Mouse (Mus musculus) hindbrain, embryonic 10.5 days (tissue): ENCODE measurements around the gene Sema4a. TPM values are rescaled to one million over a fixed set of nuclear protein-coding genes. Genes with fewer than 3 reads are reported as not detected.

Experiments used
- DNase-seq: peaks from one replicate; pipeline ENCODE4 v3.0.0-alpha.2; 2017; ENCODE audit warnings: low spot score
- H3K27ac ChIP-seq: fragments of 300-500 bp; sonication (generic); 2 replicates; pipeline ENCODE4 v1.5.1; 2016; ENCODE audit warnings: mild to moderate bottlenecking, moderate library complexity
- H3K27me3 ChIP-seq: fragments of 300-500 bp; sonication (generic); 2 replicates; pipeline ENCODE4 v1.6.1; 2016; ENCODE audit warnings: mild to moderate bottlenecking; ENCODE audit not compliant: poor library complexity, insufficient read depth, severe bottlenecking
- H3K36me3 ChIP-seq: fragments of 300-500 bp; sonication (generic); 2 replicates; pipeline ENCODE4 v1.6.1; 2016; ENCODE audit warnings: mild to moderate bottlenecking, moderate library complexity
- H3K4me1 ChIP-seq: fragments of 300-500 bp; sonication (generic); replicated peaks from 2 replicates; pipeline ENCODE4 v1.6.1; 2016; ENCODE audit warnings: mild to moderate bottlenecking
- H3K4me3 ChIP-seq: fragments of 300-500 bp; sonication (generic); 2 replicates; pipeline ENCODE4 v1.5.1; 2016; ENCODE audit warnings: mild to moderate bottlenecking, moderate library complexity
- H3K9me3 ChIP-seq: fragments of 300-500 bp; sonication (generic); 2 replicates; pipeline ENCODE4 v1.6.1; 2016; ENCODE audit warnings: mild to moderate bottlenecking, moderate library complexity
- WGBS: fragments of 180-500 bp; shearing (Covaris S2); methylation state at CpG from one replicate; pipeline ENCODE4 v1.1.7; 2016; 5-methylcytosine and 5-hydroxymethylcytosine counted together
- polyA plus RNA-seq: library from polyadenylated mRNA; unstranded; fragments of >200 nt; fragmentation: Nextera tagmentation; extraction: Ambion mirVana; gene quantifications from 2 replicates; pipeline ENCODE4 v1.2.1, GENCODE M21; 2016

Sema4a gene
- polyA plus RNA-seq, 1 experiment from 2014 or later = 8.6 TPM

DNA sequence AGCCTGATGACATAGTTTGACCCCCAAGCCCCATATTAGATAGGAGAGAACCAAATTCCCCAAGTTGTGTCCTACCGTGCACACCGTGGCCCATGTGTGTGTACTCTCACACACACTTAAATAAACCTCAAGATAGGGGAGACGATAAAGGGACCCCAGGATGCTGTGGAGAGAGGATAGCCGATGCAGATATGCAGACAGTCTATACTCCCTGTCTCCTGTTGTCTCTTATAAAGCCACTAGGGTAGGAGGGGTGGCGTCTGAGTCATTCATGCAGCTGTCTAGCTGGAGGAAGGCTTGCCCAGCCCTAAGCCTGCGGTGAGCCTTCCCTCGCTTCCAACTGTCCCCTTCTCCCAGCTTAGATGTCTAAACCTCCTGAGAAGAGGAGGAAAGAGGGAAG, 39.1 kb upstream of the Sema4a start:
- peaks cover 54% of the 10 kb centered on the region for H3K27me3 ChIP-seq
- H3K27ac ChIP-seq = no peak overlapping the region
- H3K4me3 ChIP-seq = no peak overlapping the region
- WGBS = 80% methylated on average over 7 of the region's 7 CpGs
- no peaks in the 10 kb centered on the region for H3K9me3 ChIP-seq
- no peaks in the 10 kb centered on the region for H3K36me3 ChIP-seq
- no peak for DNase-seq
- peaks cover 58% of the 10 kb centered on the region for H3K4me1 ChIP-seq

GRCm38 (mm10) chr3:88499580-88499979, 38.6 kb upstream of the Sema4a start:
- Histone ChIP-seq H3K27me3 (peaks cover 55% of the 10 kb centered on the region), H3K27ac (no peak overlapping the region), H3K9me3 (no peaks in the 10 kb centered on the region), H3K36me3 (no peaks in the 10 kb centered on the region), H3K4me1 (peaks cover 58% of the 10 kb centered on the region), H3K4me3 (no peak overlapping the region)
- 66% methylated on average over 4 of the region's 4 CpGs for WGBS
- DNase-seq = no peak

GRCm38 (mm10) chr3:88495741-88496415, 34.9 kb upstream of the Sema4a start:
- WGBS = 89% methylated on average over 10 of the region's 10 CpGs
- Histone ChIP-seq H3K9me3 (no peaks in the 10 kb centered on the region), H3K36me3 (no peaks in the 10 kb centered on the region), H3K27ac (no peak overlapping the region; the same call in 1 of the 2 replicates), H3K4me3 (no peak overlapping the region), H3K27me3 (peaks cover 29% of the 10 kb centered on the region), H3K4me1 (peaks cover 47% of the 10 kb centered on the region)
- DNase-seq = no peak

DNA sequence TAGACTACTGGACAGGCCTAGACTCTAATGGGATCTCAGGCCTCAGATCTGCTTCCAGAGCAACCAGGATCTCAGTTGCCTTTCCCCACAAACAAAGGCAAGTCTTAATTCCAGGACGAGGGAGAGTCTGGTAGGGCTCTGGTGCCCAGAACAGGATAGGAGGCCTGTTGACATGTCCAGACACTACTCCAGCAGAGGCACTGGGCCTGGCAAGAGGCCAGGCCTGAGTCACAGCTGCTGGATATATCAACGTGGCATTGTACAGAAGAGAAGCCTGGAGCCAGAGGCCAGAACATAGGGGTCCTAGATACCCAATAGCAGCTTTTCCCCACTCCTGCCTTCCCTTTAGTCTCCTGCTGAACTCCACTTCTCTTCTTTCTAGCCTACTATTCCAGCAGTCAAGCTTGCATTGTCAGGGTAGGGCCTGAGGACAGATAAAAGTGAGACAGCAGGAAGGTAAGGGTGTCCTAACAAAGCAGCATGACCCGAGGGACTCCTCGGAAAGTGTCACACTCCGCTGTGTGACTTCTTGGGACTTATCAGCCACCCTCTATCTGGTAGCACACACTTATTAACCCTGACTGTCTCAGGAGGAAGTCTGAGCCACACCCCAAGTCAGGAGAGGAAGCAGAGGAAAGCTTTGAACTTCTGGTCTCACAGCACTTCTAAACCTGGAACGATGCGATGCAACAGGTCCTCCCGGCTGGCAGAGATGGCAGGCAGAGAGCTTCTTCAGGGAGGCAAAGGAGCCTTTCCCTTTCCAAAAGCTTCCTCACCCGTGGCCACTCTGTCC, 34.0 kb upstream of the Sema4a start:
- 79% methylated on average over 9 of the region's 9 CpGs for WGBS
- H3K36me3 ChIP-seq = no peaks in the 10 kb centered on the region
- no peaks in the 10 kb centered on the region for H3K9me3 ChIP-seq
- DNase-seq = no peak
- H3K27ac ChIP-seq = peak overlapping the region; percentile 19
- H3K27me3 ChIP-seq = peaks cover 31% of the 10 kb centered on the region
- H3K4me1 ChIP-seq = peaks cover 40% of the 10 kb centered on the region
- H3K4me3 ChIP-seq = no peak overlapping the region

DNA sequence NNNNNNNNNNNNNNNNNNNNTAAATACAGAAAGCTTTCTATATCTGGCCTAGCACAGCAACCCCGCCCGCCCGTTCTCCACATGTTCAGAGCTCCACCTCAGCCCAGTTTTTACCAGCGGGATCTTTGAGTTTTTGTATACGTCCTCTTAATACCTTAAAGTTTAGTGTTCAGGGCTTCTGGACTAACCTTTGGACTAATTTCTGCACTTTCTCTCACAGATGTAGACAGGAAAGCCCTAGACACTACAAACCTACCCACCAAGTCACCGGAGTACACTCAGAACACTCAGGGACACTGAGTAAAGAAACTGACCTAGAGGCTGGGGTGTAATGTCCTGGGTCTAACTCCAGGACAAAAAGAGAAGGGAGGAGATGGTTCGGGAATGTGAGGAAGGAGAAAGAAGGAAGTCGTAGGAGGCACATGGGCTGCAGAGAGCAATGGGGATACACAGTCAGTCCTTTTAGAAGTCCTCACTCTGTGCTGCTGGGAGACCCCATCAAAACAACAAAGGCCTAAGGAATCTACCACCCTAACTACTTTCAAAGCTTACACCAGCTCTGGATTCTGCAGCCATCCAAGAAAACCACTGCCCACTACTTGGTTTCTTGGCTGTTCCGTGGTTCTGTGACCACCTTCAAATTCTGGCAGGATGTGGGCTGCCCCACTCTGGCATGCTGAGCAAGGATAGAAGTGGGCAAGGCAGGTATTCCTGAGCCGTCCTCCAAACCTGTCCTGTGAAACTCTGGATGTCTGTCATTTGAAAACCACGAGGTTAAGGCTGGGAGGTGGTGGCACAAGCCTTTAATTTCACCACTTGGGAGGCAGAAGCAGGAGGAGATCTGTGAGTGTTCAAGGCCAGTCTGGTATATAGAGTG, 33.0 kb upstream of the Sema4a start:
- Histone ChIP-seq H3K9me3 (no peaks in the 10 kb centered on the region), H3K36me3 (no peaks in the 10 kb centered on the region), H3K4me3 (peak overlapping the region; percentile 58; the same call in 1 of the 2 replicates), H3K27me3 (peaks cover 38% of the 10 kb centered on the region), H3K4me1 (peaks cover 39% of the 10 kb centered on the region), H3K27ac (peak overlapping the region; percentile 91; the same call in 1 of the 2 replicates)
- 79% methylated on average over 11 of the region's 11 CpGs for WGBS
- no peak for DNase-seq

DNA sequence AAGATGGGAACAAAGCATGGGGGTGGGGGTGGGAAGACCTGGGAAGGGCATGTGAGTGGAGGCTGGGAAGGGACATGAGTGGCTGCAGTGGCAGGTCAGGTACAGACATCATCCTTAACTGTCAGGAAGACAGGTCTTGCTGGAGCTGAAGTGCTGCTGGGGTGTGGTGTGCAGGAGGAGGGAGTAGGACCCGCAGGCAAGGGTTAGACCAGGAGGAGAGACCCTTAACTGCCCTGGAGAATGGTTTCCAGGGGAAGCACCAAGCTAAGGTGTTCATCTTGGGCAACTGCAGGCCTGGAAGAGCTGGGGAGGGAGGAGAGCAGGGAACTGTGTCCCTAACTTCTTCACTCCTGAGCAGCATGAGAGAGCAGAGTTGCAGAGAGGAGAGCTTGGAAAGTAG, 26.4 kb upstream of the Sema4a start:
- Histone ChIP-seq H3K9me3 (no peaks in the 10 kb centered on the region), H3K27ac (no peak overlapping the region), H3K27me3 (peaks cover 80% of the 10 kb centered on the region), H3K36me3 (no peaks in the 10 kb centered on the region), H3K4me3 (no peak overlapping the region), H3K4me1 (peaks cover 32% of the 10 kb centered on the region)
- WGBS = 66% methylated on average over 1 of the region's 1 CpGs
- DNase-seq = no peak

DNA sequence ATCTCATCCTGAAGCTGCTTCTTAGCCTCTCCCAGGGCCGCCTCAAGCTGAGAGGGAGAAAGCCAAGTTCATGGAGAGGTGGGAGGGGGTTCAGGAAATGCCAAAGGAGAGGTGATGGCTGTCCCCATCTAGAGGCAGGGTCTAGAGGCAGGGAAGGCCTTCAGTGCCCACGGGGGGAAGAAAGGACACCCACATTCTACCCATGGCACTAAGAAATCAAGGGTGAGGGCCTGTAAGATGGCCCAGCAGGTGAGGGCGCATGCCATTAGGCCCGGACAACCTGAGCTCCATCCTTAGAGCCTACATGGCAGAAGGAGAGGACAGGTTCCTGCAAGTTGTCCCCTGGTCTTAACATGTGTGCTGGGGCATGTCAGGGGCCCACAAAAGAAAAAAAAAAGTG, 25.9 kb upstream of the Sema4a start:
- Histone ChIP-seq H3K9me3 (no peaks in the 10 kb centered on the region), H3K4me1 (peaks cover 33% of the 10 kb centered on the region), H3K36me3 (no peaks in the 10 kb centered on the region), H3K27ac (no peak overlapping the region), H3K27me3 (peaks cover 85% of the 10 kb centered on the region), H3K4me3 (no peak overlapping the region)
- WGBS = 68% methylated on average over 4 of the region's 4 CpGs
- DNase-seq = no peak

GRCm38 (mm10) chr3:88486043-88486442, 25.1 kb upstream of the Sema4a start:
- no peaks in the 10 kb centered on the region for H3K36me3 ChIP-seq
- H3K27ac ChIP-seq = no peak overlapping the region
- no peak overlapping the region for H3K4me3 ChIP-seq
- H3K4me1 ChIP-seq = peaks cover 36% of the 10 kb centered on the region
- peaks cover 89% of the 10 kb centered on the region for H3K27me3 ChIP-seq
- no peak for DNase-seq
- 68% methylated on average over 5 of the region's 5 CpGs for WGBS
- H3K9me3 ChIP-seq = no peaks in the 10 kb centered on the region

DNA sequence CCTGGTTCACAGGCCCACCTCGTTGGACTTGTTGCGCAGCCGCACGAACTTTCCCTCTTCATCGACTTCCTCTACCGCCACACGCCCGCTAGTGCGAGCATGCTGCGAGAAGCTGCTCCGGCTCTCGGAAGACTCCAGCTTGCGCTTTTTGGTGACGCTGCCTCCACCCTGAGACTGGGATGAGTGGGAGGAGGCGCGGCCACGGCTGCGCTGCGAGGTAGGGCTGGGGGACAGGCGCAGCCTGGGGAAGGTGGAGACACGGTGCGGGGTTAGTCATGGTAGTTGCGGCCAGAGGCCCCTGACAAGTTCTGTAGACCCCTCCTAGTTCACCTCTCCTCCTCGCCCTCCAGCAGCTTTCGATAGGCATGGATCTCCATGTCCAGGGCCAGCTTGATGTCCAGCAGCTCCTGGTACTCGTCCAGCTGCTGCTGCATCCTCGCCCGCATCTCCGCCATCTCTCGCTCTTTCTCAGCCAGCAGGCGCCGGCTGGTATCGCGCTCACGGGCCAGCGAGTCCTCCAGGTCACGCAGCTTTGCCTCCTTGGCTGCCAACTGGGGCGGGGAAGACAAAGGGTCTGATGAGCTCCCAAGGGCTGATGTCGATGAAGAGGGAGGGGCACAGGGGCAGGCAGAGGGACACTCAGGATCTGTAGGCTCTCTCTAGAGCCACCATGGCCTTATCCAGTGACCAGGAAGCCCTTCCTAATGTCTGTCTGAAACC, 23.8 kb upstream of the Sema4a start:
- peak overlapping the region; percentile 50 for H3K4me3 ChIP-seq
- H3K4me1 ChIP-seq = peaks cover 36% of the 10 kb centered on the region
- H3K36me3 ChIP-seq = no peaks in the 10 kb centered on the region
- H3K9me3 ChIP-seq = no peaks in the 10 kb centered on the region
- peak; percentile 62 for DNase-seq
- peaks cover 86% of the 10 kb centered on the region for H3K27me3 ChIP-seq
- 8% methylated on average over 39 of the region's 39 CpGs for WGBS
- H3K27ac ChIP-seq = peak overlapping the region; percentile 74

DNA sequence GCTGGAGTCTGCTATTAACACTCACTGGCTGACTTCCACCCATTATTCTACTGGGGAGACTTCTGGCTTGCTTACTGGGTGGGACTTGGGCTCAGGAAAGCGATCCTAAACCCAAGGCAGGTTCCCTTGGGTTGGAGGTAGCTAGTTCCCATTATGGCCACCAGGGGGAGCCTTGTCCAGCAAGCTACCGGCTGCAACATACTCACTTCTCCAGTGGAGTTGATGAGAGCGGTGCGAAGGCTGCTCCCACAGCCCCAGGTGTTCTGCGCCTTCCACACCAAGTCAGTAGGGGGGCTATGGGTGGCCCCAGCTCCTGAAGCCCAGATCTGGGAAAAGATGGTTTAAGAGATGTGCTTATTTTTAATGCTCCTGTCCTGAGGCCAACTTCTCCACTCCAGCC, 22.6 kb upstream of the Sema4a start:
- WGBS = 4% methylated on average over 5 of the region's 5 CpGs
- Histone ChIP-seq H3K9me3 (no peaks in the 10 kb centered on the region), H3K4me1 (peaks cover 33% of the 10 kb centered on the region), H3K4me3 (no peak overlapping the region), H3K36me3 (no peaks in the 10 kb centered on the region), H3K27me3 (peaks cover 79% of the 10 kb centered on the region), H3K27ac (no peak overlapping the region)
- peak; percentile 81 for DNase-seq

GRCm38 (mm10) chr3:88483141-88483540, 22.2 kb upstream of the Sema4a start:
- no peak overlapping the region for H3K4me3 ChIP-seq
- H3K27ac ChIP-seq = no peak overlapping the region
- H3K4me1 ChIP-seq = peaks cover 28% of the 10 kb centered on the region
- 73% methylated on average over 8 of the region's 8 CpGs for WGBS
- H3K36me3 ChIP-seq = no peaks in the 10 kb centered on the region
- no peaks in the 10 kb centered on the region for H3K9me3 ChIP-seq
- DNase-seq = no peak
- peaks cover 79% of the 10 kb centered on the region for H3K27me3 ChIP-seq

DNA sequence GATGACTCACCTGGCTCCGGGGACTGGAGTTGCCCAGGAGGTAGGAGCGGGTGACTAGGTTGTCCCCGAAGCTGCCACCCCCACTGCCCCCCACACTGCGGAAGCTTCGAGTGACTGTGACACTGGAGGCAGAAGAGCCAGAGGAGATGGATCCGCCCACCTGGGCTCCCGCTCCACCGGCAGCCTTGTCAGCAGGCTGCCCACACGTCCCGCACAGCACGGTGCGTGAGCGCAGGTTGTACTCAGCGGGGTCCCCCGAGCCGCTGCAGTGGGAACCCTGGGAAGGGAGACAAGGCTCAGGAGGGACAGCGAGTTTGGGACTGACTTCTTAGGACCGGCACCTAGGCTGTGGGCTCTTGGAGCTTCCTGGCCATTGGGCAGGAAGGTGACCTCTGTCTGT, 21.4 kb upstream of the Sema4a start:
- Histone ChIP-seq H3K9me3 (no peaks in the 10 kb centered on the region), H3K27me3 (peaks cover 72% of the 10 kb centered on the region), H3K27ac (no peak overlapping the region), H3K36me3 (no peaks in the 10 kb centered on the region), H3K4me1 (peaks cover 32% of the 10 kb centered on the region), H3K4me3 (no peak overlapping the region)
- DNase-seq = no peak
- WGBS = 30% methylated on average over 18 of the region's 18 CpGs
